Mouse (Mus musculus): ENCODE results near the gene Blnk. TPM values are rescaled to one million over a fixed set of nuclear protein-coding genes. Genes with fewer than 3 reads are reported as not detected.
A peak's percentile ranks its signal among the peaks of the same experiment; 100 is the strongest.

The Blnk gene
- total RNA-seq, 2 experiments from 2014 or later: 5.1 to 5.4 TPM

- intact Hi-C loops (cut with DNase I): no loop called here
Measured at GRCm38 (mm10) chr19:40976946-40977917, 17.1 kb downstream of the Blnk start.

DNA sequence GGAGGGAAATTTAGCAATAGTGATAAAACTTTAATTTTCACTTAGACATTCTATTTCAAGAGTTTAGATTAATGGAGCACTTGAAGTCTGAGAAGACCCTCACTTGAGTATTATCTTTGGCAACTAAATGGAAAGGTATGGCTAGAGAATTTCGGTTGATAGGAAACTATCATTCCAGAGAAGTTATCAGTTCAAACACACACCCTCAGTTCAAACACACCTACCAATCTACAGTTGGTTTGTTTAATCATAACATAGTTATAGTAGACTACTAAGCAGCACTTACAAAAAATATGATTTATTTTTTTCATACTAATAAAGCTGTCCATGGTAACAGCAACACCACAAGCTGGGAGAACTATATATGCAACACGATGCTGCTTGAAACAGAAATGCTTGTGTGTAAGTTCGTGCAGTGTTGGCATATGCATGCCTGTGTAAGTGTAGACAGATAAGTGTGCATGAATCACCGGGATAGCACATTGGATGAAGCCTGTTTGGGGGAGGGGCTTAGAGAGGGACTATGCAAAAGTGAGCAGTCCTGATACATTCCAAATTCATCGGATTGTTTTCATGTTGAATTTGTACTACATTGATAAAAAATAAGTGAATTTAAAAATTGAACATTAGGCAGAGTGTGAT lies 22.9 kb downstream of the Blnk start:
- DNase-seq (ENCODE audit: low spot score in 2 of 2): no peak
- intact Hi-C loops (cut with DNase I): no loop called here

More at GRCm38 (mm10) chr19:40976946-40977917, 17.1 kb downstream of the Blnk start:
- DNase-seq (ENCODE audit: low spot score in 2 of 2): no peak

GRCm38 (mm10) chr19:40970775-40971174 lies 23.6 kb downstream of the Blnk start:
- no peak for DNase-seq (ENCODE audit: low spot score in 2 of 2)
- intact Hi-C loops (cut with DNase I): no loop called here

DNA sequence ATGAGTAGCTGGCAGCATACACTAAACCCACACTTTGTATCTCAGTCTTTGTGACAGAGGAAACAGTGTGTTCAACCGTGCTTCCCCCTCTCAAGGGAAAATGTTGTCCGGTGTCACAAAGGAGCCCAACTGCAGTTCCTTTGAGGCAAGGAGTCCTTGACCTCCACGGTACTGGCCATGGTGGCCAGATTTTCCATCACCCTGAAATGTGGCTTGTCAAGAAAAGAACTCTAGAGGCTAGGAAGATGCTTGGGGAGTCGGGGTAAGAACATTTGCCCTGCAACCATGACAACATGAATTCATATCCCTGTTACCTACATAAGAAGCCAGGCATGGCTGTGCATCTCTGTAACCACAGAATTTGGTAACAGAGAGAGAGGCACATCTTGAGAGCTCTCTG lies 24.0 kb downstream of the Blnk start:
- intact Hi-C loops (cut with DNase I): no loop called here
- no peak for DNase-seq (ENCODE audit: low spot score in 2 of 2)

- intact Hi-C loops (cut with DNase I): no loop called here
Measured at GRCm38 (mm10) chr19:40964936-40965850, 29.1 kb downstream of the Blnk start.

DNA sequence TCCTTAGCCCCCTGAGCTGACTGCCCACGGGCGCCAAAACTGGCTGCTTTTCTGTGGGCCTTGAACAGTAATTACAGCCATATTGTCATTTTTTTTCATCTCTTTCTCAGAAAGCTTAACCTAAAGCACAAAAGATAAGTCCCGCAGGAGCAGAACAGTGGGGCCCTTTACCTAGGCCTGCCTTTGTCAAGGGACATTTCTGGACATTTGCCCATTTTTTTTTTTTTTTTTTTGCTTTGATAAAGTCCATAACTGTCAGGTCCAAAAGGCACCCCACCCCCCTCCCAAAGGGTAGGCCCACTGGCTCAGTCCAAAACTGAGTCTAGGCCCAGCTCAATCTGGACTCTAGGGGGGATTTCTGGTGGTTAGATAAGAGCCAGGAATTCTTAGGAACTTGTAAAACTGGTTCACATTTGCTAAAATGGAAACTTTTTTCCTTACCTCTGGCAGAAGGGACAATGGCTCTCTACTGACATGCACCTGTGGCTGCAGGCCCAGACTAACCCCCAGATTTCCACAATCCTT lies 29.9 kb downstream of the Blnk start:
- no peak for DNase-seq (ENCODE audit: low spot score in 2 of 2)
- intact Hi-C loops (cut with DNase I): no loop called here

More at GRCm38 (mm10) chr19:40964936-40965850, 29.1 kb downstream of the Blnk start:
- DNase-seq (ENCODE audit: low spot score in 2 of 2): no peak

GRCm38 (mm10) chr19:40962988-40963387 lies 31.3 kb downstream of the Blnk start:
- intact Hi-C loops (cut with DNase I): loop anchor here (1.0 kb wide), 1 partner anchor 52 kb away; no protein-coding TSS in a partner anchor
- DNase-seq (ENCODE audit: low spot score in 2 of 2): peak; percentile 42 to 62

- no peak for DNase-seq (ENCODE audit: low spot score in 2 of 2)
- intact Hi-C loops (cut with DNase I): no loop called here
Measured at GRCm38 (mm10) chr19:40958981-40959380, 35.4 kb downstream of the Blnk start.

DNA sequence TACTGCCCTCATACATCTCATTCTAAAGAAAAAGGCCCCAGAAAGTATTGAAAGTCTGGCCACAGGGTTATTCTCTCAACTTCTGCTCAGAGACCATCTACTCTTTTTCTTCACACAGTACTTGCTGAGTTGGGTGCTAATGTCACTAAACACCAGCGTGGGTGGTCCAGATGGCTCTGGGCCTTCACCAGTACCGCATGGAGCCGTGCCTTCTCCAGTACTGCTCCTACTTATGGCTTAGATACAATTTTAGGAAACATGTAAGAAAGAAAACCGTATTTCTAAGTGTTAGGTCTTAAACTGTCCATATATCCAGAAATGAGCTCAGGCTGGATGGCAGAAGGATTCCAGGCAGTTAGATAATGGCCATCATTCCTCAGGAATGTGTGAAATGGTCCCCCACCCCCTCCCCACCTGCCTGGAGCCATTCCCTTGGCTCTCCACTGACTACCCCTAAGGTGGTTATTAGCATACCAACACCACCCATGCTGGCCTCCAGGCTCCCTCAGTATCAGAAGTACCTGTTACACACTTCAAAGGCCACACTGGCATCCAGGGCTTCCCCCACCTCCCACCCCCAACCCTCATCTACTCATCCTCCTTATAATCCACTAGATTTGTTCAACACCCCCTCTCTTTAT lies 47.3 kb downstream of the Blnk start:
- DNase-seq (ENCODE audit: low spot score in 2 of 2): peak; percentile 20 to 30
- intact Hi-C loops (cut with DNase I): no loop called here

DNA sequence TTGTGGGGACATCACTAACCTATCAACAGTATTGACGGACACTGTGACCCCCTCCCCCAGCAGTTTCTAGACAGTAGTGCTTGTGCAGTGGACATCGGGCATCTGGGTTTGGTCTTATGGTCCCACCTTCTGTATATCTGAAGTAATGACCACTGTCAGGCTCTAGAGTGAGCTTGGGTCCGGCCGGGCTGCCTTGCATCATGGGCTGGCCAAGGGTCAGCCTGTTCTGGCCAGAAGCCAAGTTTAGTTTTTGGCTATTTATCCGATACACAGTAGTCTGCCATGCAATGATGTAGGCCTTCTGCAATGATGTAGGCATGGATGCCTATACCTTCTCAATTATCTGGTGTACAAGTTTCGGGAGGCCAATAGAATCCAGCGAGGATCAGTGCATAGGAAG lies 50.8 kb downstream of the Blnk start:
- no peak for DNase-seq (ENCODE audit: low spot score in 2 of 2)
- intact Hi-C loops (cut with DNase I): no loop called here

DNA sequence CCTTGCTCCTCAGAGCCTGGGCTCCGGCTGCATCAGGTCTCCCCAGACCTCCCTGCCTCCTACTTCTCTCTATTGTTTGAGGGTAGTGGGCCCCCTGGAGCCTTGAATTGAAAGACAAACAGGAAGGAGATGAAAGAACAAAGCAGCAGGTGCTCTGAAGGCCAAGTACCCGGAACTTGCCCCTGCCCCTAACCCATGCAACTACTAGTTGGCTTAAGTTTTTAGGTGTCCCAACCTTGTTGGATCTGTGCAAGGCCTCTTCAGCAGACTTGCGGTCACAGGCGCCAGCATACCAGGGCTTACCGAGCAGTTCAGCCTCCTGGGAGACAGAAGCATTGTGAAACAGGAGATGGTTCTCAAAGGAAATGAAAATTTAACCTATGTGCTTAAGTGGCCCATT lies 58.3 kb downstream of the Blnk start:
- intact Hi-C loops (cut with DNase I): no loop called here

DNA sequence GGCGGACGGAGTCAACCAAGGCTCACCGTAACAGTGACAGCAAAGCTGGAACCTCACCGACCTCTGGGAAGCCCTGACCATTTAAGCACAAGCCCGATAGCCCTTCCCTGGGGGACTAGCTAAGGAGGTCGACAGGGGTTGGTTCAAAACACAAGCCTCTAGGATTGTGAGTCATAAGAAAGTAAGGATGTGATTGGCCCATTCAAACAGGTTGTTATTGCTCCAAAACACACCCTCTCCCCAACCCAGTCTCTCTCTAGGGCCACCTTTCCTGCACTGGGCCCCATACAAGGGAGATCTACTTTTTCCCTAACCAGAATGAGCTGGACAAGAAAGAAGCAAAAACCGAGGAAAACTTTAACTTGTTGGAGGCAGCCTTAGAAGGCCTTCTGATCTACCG lies 59.0 kb downstream of the Blnk start:
- intact Hi-C loops (cut with DNase I): no loop called here

More for the DNA sequence above, 58.3 kb downstream of the Blnk start:
- DNase-seq (ENCODE audit: low spot score in 2 of 2): no peak

GRCm38 (mm10) chr19:40931581-40932369 lies 62.6 kb downstream of the Blnk start:
- no peak for DNase-seq (ENCODE audit: low spot score in 2 of 2)
- intact Hi-C loops (cut with DNase I): no loop called here

More for the DNA sequence above, 59.0 kb downstream of the Blnk start:
- DNase-seq (ENCODE audit: low spot score in 2 of 2): no peak

GRCm38 (mm10) chr19:40895393-40895703 lies 99.0 kb downstream of the Blnk start:
- intact Hi-C loops (cut with DNase I): no loop called here
- DNase-seq (ENCODE audit: low spot score in 2 of 2): no peak

DNA sequence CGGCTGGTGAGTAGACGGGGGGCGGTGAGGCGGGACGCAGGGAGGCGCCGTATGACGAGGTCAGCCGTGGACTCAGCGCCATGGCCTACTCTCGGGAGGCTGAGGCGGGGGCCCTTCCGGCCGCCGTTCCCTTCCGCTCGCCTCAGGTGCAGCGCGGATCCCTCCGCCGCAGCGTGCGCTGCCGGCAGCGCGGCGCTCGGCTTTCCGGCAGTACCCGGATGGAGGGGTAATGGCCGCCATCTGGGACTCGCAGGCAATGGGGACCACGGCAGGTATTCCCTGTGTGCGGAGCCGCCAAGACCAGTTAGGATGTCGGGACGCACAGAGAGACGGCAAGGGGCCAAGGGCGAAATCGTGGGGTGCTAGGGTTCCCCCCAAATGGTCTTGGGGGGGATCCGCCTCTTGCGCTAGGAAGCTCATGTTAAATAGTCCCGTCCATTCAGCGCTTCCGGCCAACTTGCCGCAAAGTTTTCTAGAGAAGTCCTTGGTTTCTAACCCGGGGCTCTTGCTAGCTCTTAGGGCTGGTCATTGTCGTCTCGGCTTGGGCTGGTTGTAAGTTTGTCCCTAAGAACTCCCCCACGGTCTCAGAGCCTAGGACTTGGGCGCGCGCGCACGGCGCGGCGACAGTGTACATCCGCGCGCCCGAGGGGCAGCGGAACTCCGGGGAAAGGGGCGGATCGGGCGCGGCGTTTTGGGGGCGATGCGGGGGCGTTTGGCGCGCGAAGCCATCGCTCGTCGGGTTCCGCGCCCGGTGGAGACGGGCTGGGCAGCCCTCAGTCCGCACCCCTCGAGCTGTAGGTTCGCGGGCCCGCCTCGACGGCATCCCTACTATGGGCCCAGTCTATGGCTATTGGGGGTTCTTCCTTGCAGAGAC lies 99.6 kb downstream of the Blnk start, which contains the start of gene Zfp518a:
Zfp518a (plus strand) TSS at position 187 of the 874 bp plus-strand sequence.
- DNase-seq (ENCODE audit: low spot score in 2 of 2): peak; percentile 86
- intact Hi-C loops (cut with DNase I): loop anchor here (1.0 kb wide), 1 partner anchor 21 kb away; no protein-coding TSS in a partner anchor

GRCm38 (mm10) chr19:40894071-40894506 lies 100.2 kb downstream of the Blnk start:
- intact Hi-C loops (cut with DNase I): loop anchor here (1.0 kb wide), 1 partner anchor 21 kb away; no protein-coding TSS in a partner anchor
- no peak for DNase-seq (ENCODE audit: low spot score in 2 of 2)

GRCm38 (mm10) chr19:40888887-40889286 lies 105.4 kb downstream of the Blnk start:
- intact Hi-C loops (cut with DNase I): no loop called here
- no peak for DNase-seq (ENCODE audit: low spot score in 2 of 2)

Measured in left cerebral cortex, postnatal 14 days (tissue).